Mouse (Mus musculus) skeletal muscle tissue, adult 2 months (tissue): ENCODE measurements around the gene Adcy6.

ENCODE experiments used
- DNase-seq: peaks from one replicate; pipeline ENCODE4 v3.0.0-alpha.2; 2012; ENCODE audit warnings: low read depth, low spot score

The Adcy6 gene

GRCm38 (mm10) chr15:98567278-98568134, 42.4 kb downstream of the Adcy6 start:
- DNase-seq = peak; percentile 99

- no peak for DNase-seq
These were observed 43.0 kb downstream of the Adcy6 start for GRCm38 (mm10) chr15:98566973-98567277.

- DNase-seq = no peak
These were observed 52.7 kb downstream of the Adcy6 start for GRCm38 (mm10) chr15:98557186-98557585.

GRCm38 (mm10) chr15:98555881-98556280, 54.0 kb downstream of the Adcy6 start:
- peak; percentile 57 for DNase-seq

GRCm38 (mm10) chr15:98552758-98553157, 57.1 kb downstream of the Adcy6 start:
- DNase-seq = no peak

- DNase-seq = no peak
These were observed 63.0 kb downstream of the Adcy6 start for GRCm38 (mm10) chr15:98546843-98547242.

GRCm38 (mm10) chr15:98545151-98545550, 64.7 kb downstream of the Adcy6 start:
- no peak for DNase-seq

GRCm38 (mm10) chr15:98543341-98543740, 66.5 kb downstream of the Adcy6 start:
- peak; percentile 52 for DNase-seq

- no peak for DNase-seq
These were observed 68.8 kb downstream of the Adcy6 start for GRCm38 (mm10) chr15:98541064-98541463.
